Mouse (Mus musculus) kidney, postnatal 0 days (tissue): ENCODE measurements at regions not wholly inside any gene's neighbourhood (a gene's known extent, or its start where the extent isn't known, plus 50 kb on each side); places are given as distances from the start of the nearest gene placed in this dataset.

ENCODE experiments used
- ATAC-seq: fragments of 200-750 bp; cut with Nextera tagmentation; replicated peaks from 2 replicates; pipeline ENCODE4 v1.8.0; 2017; ENCODE audit warnings: low read depth, moderate number of reproducible peaks, moderate TSS enrichment, moderate library complexity; ENCODE audit not compliant: low FRiP score
- DNase-seq: peaks from one replicate; pipeline ENCODE4 v3.0.0-alpha.2; 2016; ENCODE audit warnings: low spot score
- H3K27ac ChIP-seq: fragments of 300-500 bp; sonication (generic); 2 replicates; pipeline ENCODE4 v1.5.1; 2014; ENCODE audit warnings: mild to moderate bottlenecking
- H3K27me3 ChIP-seq: fragments of 300-500 bp; sonication (generic); 2 replicates; pipeline ENCODE4 v1.6.1; 2014; ENCODE audit warnings: low read length, mixed read lengths; ENCODE audit not compliant: insufficient read depth
- H3K36me3 ChIP-seq: fragments of 300-500 bp; sonication (generic); 2 replicates; pipeline ENCODE4 v1.6.1; 2014; ENCODE audit warnings: low read length, mixed read lengths; ENCODE audit not compliant: insufficient read depth
- H3K4me1 ChIP-seq: fragments of 300-500 bp; sonication (generic); replicated peaks from 2 replicates; pipeline ENCODE4 v1.6.1; 2014; ENCODE audit warnings: antibody characterized with exemption, low read length, mixed read lengths; ENCODE audit not compliant: insufficient read depth
- H3K4me2 ChIP-seq: fragments of 300-500 bp; sonication (generic); 2 replicates; pipeline ENCODE4 v1.6.1; 2014; ENCODE audit warnings: mild to moderate bottlenecking, low read length, moderate library complexity, mixed read lengths
- H3K4me3 ChIP-seq: fragments of 300-500 bp; sonication (generic); replicated peaks from 2 replicates; pipeline ENCODE4 v1.5.1; 2014; ENCODE audit warnings: low read depth, low read length
- H3K9ac ChIP-seq: fragments of 300-500 bp; sonication (generic); 2 replicates; pipeline ENCODE4 v1.6.1; 2014; ENCODE audit warnings: low read depth, low read length
- H3K9me3 ChIP-seq: fragments of 300-500 bp; sonication (generic); replicated peaks from 2 replicates; pipeline ENCODE4 v1.6.1; 2016; ENCODE audit warnings: low read length, inconsistent platforms, mixed read lengths
- CTCF ChIP-seq: IDR thresholded peaks from 2 replicates; pipeline ENCODE4 v1.5.1; 2016; ENCODE audit warnings: antibody characterized with exemption, low read depth, mild to moderate bottlenecking, moderate library complexity
- WGBS: fragments of 180-500 bp; shearing (Covaris S2); extraction: QIAGEN DNeasy Blood & Tissue Kit; methylation state at CpG from one replicate; pipeline ENCODE4 v1.1.7; 2014; 5-methylcytosine and 5-hydroxymethylcytosine counted together

DNA sequence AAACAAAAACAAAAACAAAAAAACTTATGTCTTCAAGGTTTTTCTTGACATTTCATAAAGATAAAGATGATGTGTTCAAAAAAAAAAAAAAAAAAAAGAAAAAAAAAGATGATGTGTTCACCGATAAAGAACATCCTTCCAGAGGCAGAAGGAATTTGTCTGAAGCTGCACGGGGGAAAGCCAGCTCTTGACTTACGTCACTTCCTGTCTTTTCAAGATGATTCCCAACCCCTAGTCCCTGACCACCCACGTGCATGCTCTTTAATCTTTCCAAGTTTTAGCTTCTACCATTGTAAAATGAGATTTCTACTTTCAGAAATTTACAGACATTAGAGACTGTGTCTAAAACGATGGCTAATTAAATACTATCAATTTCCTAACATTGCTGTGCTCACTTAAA lies 108.5 kb upstream of the Bank1 start:
- 40% methylated on average over 5 of the region's 5 CpGs for WGBS

DNA sequence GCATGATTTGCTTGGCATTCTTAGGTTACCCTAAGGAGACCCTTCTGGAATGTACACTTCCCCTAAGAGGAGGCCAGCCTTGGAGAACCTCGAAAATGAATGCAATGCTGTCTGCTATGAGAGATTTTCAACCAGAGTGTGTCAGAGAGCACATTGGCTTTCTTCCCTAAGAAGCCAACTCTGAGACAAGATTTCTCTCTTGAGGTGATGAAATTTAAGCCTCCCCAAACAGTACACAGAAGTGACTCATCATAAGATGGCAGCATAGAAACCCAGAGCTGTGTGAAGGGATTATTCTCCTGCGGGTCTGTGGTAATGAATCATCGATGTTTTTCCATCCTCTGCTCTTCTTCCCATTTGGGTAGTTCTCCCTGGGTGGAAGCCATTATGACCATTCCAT lies 106.2 kb upstream of the Bank1 start:
- no peak for DNase-seq
- H3K9me3 ChIP-seq = no peaks in the 10 kb centered on the region
- no peaks in the 10 kb centered on the region for H3K27me3 ChIP-seq
- no peak overlapping the region for H3K27ac ChIP-seq
- 81% methylated on average over 3 of the region's 3 CpGs for whole genome bisulfite sequencing
- H3K4me2 ChIP-seq = no peak overlapping the region
- no peak for TF ChIP-seq CTCF
- H3K36me3 ChIP-seq = no peaks in the 10 kb centered on the region
- no peaks in the 10 kb centered on the region for H3K4me1 ChIP-seq
- no peak for ATAC-seq
- H3K9ac ChIP-seq = no peak overlapping the region
- no peak overlapping the region for H3K4me3 ChIP-seq

More for the DNA sequence above, 108.5 kb upstream of the Bank1 start:
- TF ChIP-seq CTCF = no peak
- Histone ChIP-seq H3K27ac (no peak overlapping the region), H3K4me3 (no peak overlapping the region), H3K9me3 (no peaks in the 10 kb centered on the region), H3K27me3 (no peaks in the 10 kb centered on the region), H3K4me2 (no peak overlapping the region), H3K4me1 (no peaks in the 10 kb centered on the region), H3K9ac (no peak overlapping the region), H3K36me3 (no peaks in the 10 kb centered on the region)
- no peak for ATAC-seq
- DNase-seq = peak; percentile 51

DNA sequence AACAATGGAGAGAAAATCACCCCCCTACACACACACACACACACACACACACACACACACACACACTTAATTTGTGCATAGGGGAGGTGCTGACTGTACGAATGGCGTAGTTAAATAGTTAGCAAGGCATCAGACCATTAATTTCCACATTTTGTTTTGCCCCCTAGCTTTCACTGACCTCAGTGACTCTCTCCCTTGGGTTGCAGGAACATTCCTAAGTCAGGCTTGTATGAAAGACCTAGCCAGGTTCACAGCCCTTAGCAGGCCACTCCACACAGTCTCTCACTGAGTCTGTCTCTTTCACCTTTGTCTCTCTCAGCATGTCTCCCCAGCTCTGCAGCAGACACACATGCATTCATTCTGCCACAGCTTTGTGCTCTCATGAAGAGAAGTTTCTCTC lies 101.6 kb upstream of the Bank1 start:
- no peaks in the 10 kb centered on the region for H3K9me3 ChIP-seq

DNA sequence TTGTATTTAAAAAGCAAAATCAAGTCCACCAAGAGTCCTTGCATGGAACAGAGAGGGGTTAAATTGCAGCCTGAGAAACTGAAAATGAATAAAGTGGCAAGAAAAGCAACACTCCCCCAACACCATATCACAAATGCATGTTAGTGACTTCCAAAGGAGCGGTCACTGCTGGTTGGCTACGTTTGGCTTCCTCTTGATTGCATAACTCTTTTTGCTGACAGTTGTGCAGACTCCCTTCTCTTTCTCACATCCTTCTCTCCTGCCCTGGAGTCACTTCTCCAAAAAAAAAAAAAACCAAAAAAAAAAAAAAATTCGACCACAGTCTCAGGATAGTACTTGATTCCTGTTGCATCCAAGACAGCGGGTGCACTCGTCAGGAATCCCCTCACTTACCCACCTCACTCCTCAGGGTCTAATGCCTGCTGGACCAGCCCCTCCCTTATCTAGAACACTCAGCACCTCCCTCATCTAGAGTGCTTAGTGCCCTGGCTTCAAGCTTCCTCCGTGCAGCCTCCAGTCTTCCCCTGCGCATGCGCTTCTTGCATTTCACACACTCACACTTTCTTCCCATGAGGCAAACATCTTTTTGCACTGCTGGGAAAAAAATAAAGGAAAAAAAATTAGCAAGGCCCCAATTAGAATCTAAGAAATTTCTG lies 100.8 kb upstream of the Bank1 start:
- peak; percentile 69; the same call in 1 of the 2 replicates for ATAC-seq
- H3K27ac ChIP-seq = no peak overlapping the region
- no peaks in the 10 kb centered on the region for H3K36me3 ChIP-seq
- H3K27me3 ChIP-seq = no peaks in the 10 kb centered on the region
- WGBS = 47% methylated on average over 8 of the region's 8 CpGs
- peak; percentile 58 for DNase-seq
- H3K4me2 ChIP-seq = no peak overlapping the region
- H3K4me3 ChIP-seq = no peak overlapping the region
- no peaks in the 10 kb centered on the region for H3K4me1 ChIP-seq
- H3K9me3 ChIP-seq = no peaks in the 10 kb centered on the region
- H3K9ac ChIP-seq = no peak overlapping the region
- no peak for TF ChIP-seq CTCF

More for the DNA sequence above, 101.6 kb upstream of the Bank1 start:
- no peak; the same call in 1 of the 2 replicates for TF ChIP-seq CTCF
- Histone ChIP-seq H3K27ac (peak overlapping the region; percentile 57; the same call in 1 of the 2 replicates), H3K4me2 (no peak overlapping the region), H3K9ac (no peak overlapping the region), H3K36me3 (no peaks in the 10 kb centered on the region), H3K4me1 (no peaks in the 10 kb centered on the region), H3K4me3 (no peak overlapping the region), H3K27me3 (no peaks in the 10 kb centered on the region)
- 37% methylated on average over 2 of the region's 2 CpGs for WGBS
- DNase-seq (peak; percentile 26), ATAC-seq (peak; percentile 74; the same call in 1 of the 2 replicates)

DNA sequence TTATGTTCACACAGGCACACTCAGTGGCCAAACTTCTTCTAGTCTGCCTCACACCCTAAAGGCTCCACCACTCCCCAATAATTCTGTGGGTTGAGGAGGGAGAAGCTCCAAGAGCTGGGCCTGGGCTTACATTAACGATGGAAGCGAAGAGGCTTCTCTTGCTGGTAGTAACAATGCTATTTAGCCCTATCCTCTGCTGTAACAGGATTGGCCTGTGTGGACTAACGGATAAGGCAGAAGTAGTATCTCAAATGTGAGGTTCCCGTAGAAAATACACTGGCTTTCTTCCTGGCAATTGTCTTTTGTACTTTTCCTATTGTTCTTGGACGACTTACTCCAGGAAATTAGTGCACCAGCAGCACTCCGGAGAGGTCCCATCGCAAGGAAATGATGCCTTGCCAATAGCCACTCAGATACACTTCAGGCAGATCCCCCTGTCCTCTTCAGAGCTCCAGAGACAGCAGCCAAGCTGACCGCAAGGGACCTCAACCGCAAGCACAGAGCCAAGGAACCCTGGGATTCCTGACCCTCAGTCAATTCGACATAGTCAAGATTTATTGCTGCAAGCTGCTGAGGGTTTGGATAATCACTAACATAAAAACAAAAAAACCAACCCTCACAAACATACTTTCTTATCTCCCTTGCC lies 96.2 kb upstream of the Bank1 start:
- no peaks in the 10 kb centered on the region for H3K36me3 ChIP-seq
- 64% methylated on average over 10 of the region's 10 CpGs for WGBS
- TF ChIP-seq CTCF = no peak
- no peak overlapping the region for H3K4me3 ChIP-seq
- ATAC-seq = no peak
- H3K9me3 ChIP-seq = no peaks in the 10 kb centered on the region
- H3K4me2 ChIP-seq = no peak overlapping the region
- H3K27ac ChIP-seq = no peak overlapping the region
- peak; percentile 35 for DNase-seq
- no peak overlapping the region for H3K9ac ChIP-seq
- H3K27me3 ChIP-seq = no peaks in the 10 kb centered on the region
- H3K4me1 ChIP-seq = no peaks in the 10 kb centered on the region

DNA sequence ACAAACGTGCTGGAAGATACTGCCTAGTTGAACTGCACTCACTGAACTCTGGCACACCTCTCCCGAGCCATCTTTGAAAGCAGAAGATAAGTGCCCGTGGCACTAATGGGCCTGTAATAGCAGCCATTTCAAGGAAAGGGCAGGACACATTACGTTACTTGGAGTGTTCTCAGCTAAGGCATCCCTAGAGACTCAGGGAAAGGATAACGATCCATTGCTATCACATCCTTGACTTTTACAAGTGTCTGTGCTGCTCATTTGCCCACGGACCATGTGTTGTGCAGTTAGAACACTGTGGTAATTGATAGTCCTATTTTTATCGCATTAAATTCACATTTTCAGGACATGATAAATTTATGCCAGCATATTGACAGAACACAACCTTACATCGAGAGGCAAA lies 79.7 kb upstream of the Bank1 start:
- Histone ChIP-seq H3K9ac (no peak overlapping the region), H3K4me3 (no peak overlapping the region), H3K36me3 (no peaks in the 10 kb centered on the region), H3K4me2 (no peak overlapping the region), H3K4me1 (no peaks in the 10 kb centered on the region), H3K27me3 (no peaks in the 10 kb centered on the region), H3K9me3 (no peaks in the 10 kb centered on the region), H3K27ac (no peak overlapping the region)
- WGBS = 66% methylated on average over 8 of the region's 8 CpGs
- DNase-seq (no peak), ATAC-seq (no peak)
- TF ChIP-seq CTCF = no peak

DNA sequence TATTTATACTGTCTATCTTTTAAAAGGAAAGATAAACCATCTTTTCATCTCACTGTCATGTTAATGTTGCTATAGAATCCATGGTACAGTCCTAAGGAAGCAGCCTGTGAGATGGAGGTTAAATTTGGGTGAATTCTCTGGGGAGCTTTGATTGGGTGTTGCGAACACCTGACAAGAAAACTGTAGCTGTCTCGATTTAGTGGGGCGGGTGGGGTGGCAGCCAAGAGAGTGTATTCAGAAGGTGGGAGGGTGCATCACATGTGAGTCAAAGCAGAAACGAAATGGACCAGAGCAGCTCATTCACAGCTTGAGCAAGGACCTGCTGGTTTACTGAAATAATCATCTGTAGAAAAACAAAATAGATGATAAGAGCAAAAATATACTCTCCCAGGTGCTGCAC lies 57.4 kb upstream of the Bank1 start:
- Histone ChIP-seq H3K36me3 (no peaks in the 10 kb centered on the region), H3K4me2 (no peak overlapping the region), H3K4me1 (no peaks in the 10 kb centered on the region), H3K27ac (no peak overlapping the region), H3K9ac (no peak overlapping the region), H3K4me3 (no peak overlapping the region), H3K9me3 (no peaks in the 10 kb centered on the region), H3K27me3 (no peaks in the 10 kb centered on the region)
- no peak for TF ChIP-seq CTCF
- DNase-seq (no peak), ATAC-seq (no peak)
- 65% methylated on average over 4 of the region's 4 CpGs for WGBS
